Mouse (Mus musculus) T-helper 2 cell (primary cell): ENCODE results near the gene Nckap5.

Experiments
- in situ Hi-C: fragments of 300-600 bp; cut with MboI, MseI; formaldehyde crosslinking; loops from one replicate; pipeline ENCODE4 v1.15.1; 2025; ENCODE audit warnings: high pct_unique_total_duplicates

Nckap5 gene

DNA sequence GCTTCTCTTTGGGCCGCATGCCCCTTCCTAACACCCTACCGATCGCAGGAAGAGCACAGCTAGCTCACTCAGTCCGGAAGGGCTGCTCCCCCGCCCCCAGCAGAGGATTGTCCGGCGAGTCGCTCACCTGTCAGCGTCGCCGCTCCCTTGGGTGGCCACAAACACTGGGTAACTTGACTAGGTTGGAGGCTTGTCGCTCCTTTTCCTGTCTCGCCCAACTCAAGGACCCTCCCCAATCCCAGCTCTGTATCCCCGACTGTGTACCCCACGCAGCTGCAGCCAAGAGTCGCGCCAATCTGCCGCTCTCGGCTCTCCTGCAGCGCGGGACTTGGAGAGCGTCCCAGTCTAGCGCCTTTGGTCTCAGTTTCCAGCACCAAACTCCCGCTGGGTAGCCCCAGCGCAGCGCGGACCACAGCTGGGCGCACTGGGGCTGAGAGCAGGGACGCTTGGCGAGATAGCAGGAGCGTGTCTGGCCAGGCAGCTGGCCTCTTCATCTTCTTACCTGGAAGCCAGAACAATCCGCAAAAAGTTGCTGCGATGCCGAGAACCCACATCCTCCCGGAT, 919.2 kb downstream of the Nckap5 start:
- in situ Hi-C loops: no loop called here

DNA sequence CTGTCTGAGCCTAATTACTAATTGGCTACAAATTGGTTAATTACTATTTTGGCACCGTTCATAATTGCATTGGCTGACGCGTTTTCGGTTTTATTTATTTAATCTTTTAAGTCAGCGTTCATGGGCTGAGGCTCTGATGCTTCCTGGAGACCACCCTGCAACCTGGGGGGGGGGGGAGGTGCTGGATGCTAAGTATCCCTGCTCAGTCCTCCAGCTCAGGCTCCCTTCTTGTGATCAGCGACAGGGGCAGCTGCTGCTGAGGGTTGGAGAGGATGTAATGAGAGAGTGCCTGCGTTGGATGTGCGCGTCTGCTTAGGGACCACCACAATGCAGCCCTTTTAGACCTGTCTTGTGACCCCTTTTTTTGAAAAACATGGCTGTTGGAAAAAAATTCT, 919.7 kb downstream of the Nckap5 start:
- in situ Hi-C loops: no loop called here

DNA sequence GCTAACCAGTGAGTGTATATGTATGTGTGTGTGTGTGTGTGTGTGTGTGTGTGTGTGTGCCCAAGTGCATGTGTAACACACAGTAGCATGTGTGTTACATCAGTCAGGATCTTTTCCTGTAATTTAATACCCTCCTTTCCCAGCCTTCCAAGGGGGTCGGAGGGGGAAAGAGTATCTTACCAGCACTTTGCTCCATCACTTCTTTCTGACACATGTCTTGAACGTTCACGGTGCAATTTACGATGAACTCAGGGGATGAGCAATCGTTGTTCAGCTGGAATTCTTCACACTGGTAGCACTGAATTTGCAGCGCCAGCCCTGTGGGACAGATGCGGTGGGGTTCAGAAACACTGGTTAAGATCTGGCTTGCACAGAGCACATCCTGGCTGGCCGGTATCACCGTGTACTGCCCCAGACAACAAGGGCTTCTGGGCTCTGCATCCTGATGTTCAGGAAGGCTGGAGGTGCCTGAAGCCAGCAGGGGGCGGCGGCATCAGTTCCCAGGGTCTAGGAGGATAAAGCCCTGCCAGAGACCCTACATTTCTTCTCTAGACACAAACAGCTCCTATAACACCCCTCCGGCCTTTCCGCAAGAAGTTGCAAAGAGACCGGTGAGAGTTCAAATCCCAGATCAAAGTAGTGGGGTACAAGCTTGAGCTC, 920.3 kb downstream of the Nckap5 start:
- in situ Hi-C loops: no loop called here

DNA sequence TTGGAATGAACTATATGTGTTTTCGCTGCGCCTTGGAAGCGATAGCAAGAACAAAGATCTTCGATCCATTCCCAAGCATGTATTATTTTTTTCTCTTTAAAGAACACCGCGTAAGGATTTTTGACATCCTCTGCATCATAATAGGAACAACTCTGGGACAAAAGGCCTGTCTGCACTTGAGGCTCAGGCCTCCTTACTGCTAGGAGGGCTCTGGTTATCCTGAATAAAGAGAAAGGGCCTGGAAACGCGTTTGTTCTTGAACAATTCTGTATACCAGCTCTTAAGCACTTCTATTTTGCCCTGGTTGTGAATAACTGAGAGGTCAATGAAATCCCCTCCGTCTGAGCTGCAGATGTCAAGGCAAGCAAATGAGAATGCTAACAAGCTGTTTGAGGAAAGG, 937.4 kb downstream of the Nckap5 start:
- in situ Hi-C loops: no loop called here

- in situ Hi-C loops: no loop called here
These were observed 960.5 kb downstream of the Nckap5 start for GRCm38 (mm10) chr1:125870056-125870455.
